Mouse (Mus musculus) myocyte (in vitro differentiated cells): ENCODE results near the gene Prnd. TPM values are rescaled to one million over a fixed set of nuclear protein-coding genes. Genes with fewer than 3 reads are reported as not detected.

Source experiments
- H3K27me3 ChIP-seq: one replicate; pipeline ENCODE4 v1.6.1; 2011; ENCODE audit not compliant: control insufficient read depth, insufficient read depth, insufficient read length
- H3K36me3 ChIP-seq: one replicate; pipeline ENCODE4 v1.6.1; 2011; ENCODE audit not compliant: control insufficient read depth, insufficient read depth
- H3K4me2 ChIP-seq: one replicate; pipeline ENCODE4 v1.6.1; 2011; ENCODE audit warnings: low read depth, control low read depth
- H3K4me3 ChIP-seq: one replicate; pipeline ENCODE4 v1.5.1; 2011; ENCODE audit warnings: mild to moderate bottlenecking, control low read depth, moderate library complexity
- H3K79me2 ChIP-seq: one replicate; pipeline ENCODE4 v1.6.1; 2011; ENCODE audit not compliant: control insufficient read depth, insufficient read depth
- H3ac ChIP-seq: one replicate; pipeline ENCODE4 v1.6.1; 2011; ENCODE audit not compliant: control insufficient read depth, insufficient read length
- CEBPB ChIP-seq: IDR thresholded peaks from 2 replicates; pipeline ENCODE4 v1.6.1; 2011; ENCODE audit warnings: mild to moderate bottlenecking, moderate library complexity; ENCODE audit not compliant: poor library complexity, insufficient read depth, severe bottlenecking
- E2F4 ChIP-seq: IDR thresholded peaks from one replicate; pipeline ENCODE4 v1.6.1; 2011; ENCODE audit warnings: mild to moderate bottlenecking, control low read depth, moderate library complexity; ENCODE audit not compliant: insufficient read depth
- MAX ChIP-seq: IDR thresholded peaks from one replicate; pipeline ENCODE4 v1.6.1; 2011; ENCODE audit warnings: low read depth, mild to moderate bottlenecking, control low read depth
- MYOD1 ChIP-seq, 3 experiments: IDR thresholded peaks; one replicate each; pipeline ENCODE4 v1.6.1; 2011; ENCODE audit warnings: control low read depth in 2 of 3, low read depth in 2 of 3, mild to moderate bottlenecking in 2 of 3, moderate library complexity in 1 of 3; ENCODE audit not compliant: insufficient read length in 2 of 3, control insufficient read depth in 1 of 3
- MYOG ChIP-seq, 3 experiments: IDR thresholded peaks; one replicate each; pipeline ENCODE4 v1.6.1; 2011; ENCODE audit warnings: control low read depth in 2 of 3, low read depth in 2 of 3, mild to moderate bottlenecking in 2 of 3; ENCODE audit not compliant: insufficient read length in 2 of 3, control insufficient read depth in 1 of 3, insufficient read depth in 1 of 3
- POLR2A ChIP-seq: IDR thresholded peaks from one replicate; pipeline ENCODE4 v1.6.1; 2011; ENCODE audit warnings: low read depth, mild to moderate bottlenecking, control low read depth, moderate library complexity; ENCODE audit not compliant: insufficient read length
- POLR2AphosphoS2 ChIP-seq: IDR thresholded peaks from one replicate; pipeline ENCODE4 v1.6.1; 2011; ENCODE audit warnings: low read depth, control low read depth; ENCODE audit not compliant: insufficient read length
- REST ChIP-seq: IDR thresholded peaks from one replicate; pipeline ENCODE4 v1.6.1; 2011; ENCODE audit warnings: mild to moderate bottlenecking, control low read depth, moderate library complexity; ENCODE audit not compliant: insufficient read depth, insufficient read length
- SRF ChIP-seq: IDR thresholded peaks from one replicate; pipeline ENCODE4 v1.6.1; 2011; ENCODE audit warnings: low read depth; ENCODE audit not compliant: control insufficient read depth, insufficient read length
- TCF12 ChIP-seq: IDR thresholded peaks from one replicate; pipeline ENCODE4 v1.6.1; 2011; ENCODE audit warnings: mild to moderate bottlenecking, control low read depth; ENCODE audit not compliant: poor library complexity, insufficient read depth, severe bottlenecking
- TCF3 ChIP-seq: IDR thresholded peaks from one replicate; pipeline ENCODE4 v1.6.1; 2011; ENCODE audit warnings: low read depth, control low read depth; ENCODE audit not compliant: insufficient read length
- USF1 ChIP-seq: IDR thresholded peaks from one replicate; pipeline ENCODE4 v1.6.1; 2011; ENCODE audit warnings: low read depth, mild to moderate bottlenecking, control low read depth, moderate library complexity
- polyA plus RNA-seq: library from polyadenylated mRNA; unstranded; fragments of >200 nt; fragmentation: generic; extraction: Trizol; gene quantifications from one replicate; pipeline ENCODE4 v1.2.1, GENCODE M21; 2012; ENCODE audit warnings: missing spikeins

The Prnd gene
- not detected for polyA plus RNA-seq

DNA sequence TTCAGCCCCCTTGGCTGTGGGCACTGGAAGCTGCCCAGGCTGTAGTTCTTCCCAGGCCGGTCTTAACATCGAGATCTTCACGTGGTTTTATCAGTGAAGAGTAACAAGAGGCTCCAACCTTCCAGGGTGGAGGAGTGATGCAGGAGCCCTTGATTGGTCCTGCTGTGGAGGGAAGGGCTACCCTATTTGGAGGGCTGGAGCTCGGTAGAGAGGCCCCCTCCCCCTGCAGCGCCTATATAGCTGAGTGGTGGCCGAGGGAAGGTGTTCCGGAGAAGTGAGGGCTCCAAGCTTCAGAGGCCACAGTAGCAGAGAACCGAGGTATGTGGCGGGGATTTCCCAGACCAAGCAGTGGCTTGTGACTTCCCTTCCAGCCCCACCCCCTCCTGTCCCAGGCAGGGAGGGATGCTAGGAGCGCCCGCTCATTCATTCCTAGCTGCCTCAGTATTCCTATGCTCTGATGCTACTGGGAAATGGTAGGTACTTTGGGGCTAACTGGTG is at the start of gene Prnd:
Gene Prnd (plus strand): TSS at position 264 of the 498 bp plus-strand sequence.
- Histone ChIP-seq H3K27me3 (no peaks in the 10 kb centered on the region), H3ac (no peak within 1 kb of the TSS), H3K79me2 (no peaks in the 10 kb centered on the region), H3K4me3 (no peak within 1 kb of the TSS), H3K36me3 (no peaks in the 10 kb centered on the region), H3K4me2 (no peak within 1 kb of the TSS)
- no peak for TF ChIP-seq CEBPB
- TF ChIP-seq TCF3 = no peak
- no peak for TF ChIP-seq TCF12

DNA sequence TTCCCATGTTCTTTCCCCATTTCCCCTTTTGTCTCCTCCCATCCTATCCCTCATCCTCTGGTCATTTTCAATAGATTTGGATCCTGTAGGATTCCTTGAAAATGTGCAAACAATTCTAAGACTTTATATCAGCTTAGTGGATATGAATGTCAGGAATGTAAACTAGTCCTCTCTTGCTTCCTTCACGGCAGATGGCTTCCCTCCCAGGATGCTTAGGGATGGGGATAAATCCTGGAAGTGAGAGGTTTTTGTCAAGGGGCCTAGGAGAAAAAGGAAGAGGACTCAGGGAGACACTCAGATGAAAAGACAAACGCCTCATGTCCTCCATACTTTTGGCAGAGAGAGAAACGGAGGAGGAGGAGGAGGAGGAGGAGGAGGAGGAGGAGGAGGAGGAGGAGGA is 48.2 kb upstream of the Prnd start:
- Histone ChIP-seq H3K27me3 (no peaks in the 10 kb centered on the region), H3K36me3 (no peaks in the 10 kb centered on the region), H3K4me3 (no peak overlapping the region), H3K79me2 (no peaks in the 10 kb centered on the region), H3ac (no peak overlapping the region), H3K4me2 (peak overlapping the region; percentile 70)
- TF ChIP-seq CEBPB (no peak), TCF12 (no peak), USF1 (no peak), POLR2A (no peak), SRF (no peak), TCF3 (no peak), MYOD1 (IDR thresholded peaks at IDR 0.05; ENCODE audit: control insufficient read depth in 1 of 3, insufficient read length in 2 of 3, low read depth in 2 of 3) (no peak), MYOG (IDR thresholded peaks at IDR 0.05; ENCODE audit: control insufficient read depth in 1 of 3, insufficient read depth in 1 of 3, insufficient read length in 2 of 3, low read depth in 2 of 3) (no peak), POLR2AphosphoS2 (no peak), REST (no peak), MAX (no peak)

DNA sequence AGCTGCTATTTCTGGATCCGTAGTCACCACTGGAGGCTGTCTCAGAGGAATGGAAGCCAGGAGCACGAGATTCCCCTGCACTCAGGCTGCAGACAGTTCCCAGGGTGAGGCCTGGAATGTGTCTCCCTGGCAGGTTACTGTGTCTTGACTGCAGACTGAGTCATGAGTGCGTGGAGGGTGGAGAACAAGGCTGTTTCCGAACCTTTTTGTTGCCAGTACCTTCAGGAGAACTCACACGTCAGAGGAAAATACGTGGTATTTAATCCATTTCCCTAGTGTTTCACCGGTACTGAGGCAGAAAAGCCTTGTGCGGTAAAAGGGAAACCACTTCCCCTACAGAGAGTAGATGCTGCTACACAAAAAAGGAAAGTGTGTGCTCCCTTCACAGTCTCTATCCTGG is 47.8 kb upstream of the Prnd start:
- Histone ChIP-seq H3ac (no peak overlapping the region), H3K4me2 (peak overlapping the region; percentile 70), H3K27me3 (no peaks in the 10 kb centered on the region), H3K79me2 (no peaks in the 10 kb centered on the region), H3K4me3 (no peak overlapping the region), H3K36me3 (no peaks in the 10 kb centered on the region)
- TF ChIP-seq MYOD1 (IDR thresholded peaks at IDR 0.05; ENCODE audit: control insufficient read depth in 1 of 3, insufficient read length in 2 of 3, low read depth in 2 of 3) (peak in 1 of 3 experiments; percentile 60), TCF3 (no peak), POLR2A (no peak), CEBPB (no peak), MYOG (IDR thresholded peaks at IDR 0.05; ENCODE audit: control insufficient read depth in 1 of 3, insufficient read depth in 1 of 3, insufficient read length in 2 of 3, low read depth in 2 of 3) (peak in 1 of 3 experiments; percentile 66), USF1 (no peak), POLR2AphosphoS2 (no peak), MAX (no peak), TCF12 (no peak), E2F4 (no peak), REST (no peak), SRF (no peak)

DNA sequence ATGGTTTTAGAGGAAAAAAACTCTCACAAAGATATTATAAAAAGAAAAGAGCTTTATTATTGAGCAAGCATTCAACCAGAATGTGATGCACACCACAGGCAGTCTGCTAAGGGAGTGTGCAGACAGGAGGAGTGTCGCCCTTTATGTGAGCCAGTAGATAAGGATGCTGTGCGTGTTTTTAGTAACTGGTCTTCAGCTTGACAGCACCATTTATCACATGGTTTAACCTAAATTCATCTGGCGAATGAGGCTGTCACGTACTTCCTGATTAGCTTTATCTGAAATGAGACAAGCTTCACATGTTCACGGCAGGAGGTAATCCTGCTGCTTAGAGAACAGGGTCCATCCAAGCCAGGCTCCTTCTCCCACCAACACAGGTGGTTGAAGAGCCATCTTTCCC is 45.6 kb upstream of the Prnd start:
- Histone ChIP-seq H3K27me3 (no peaks in the 10 kb centered on the region), H3K36me3 (no peaks in the 10 kb centered on the region), H3K4me3 (no peak overlapping the region), H3K4me2 (no peak overlapping the region), H3K79me2 (peaks cover 2% of the 10 kb centered on the region), H3ac (no peak overlapping the region)
- TF ChIP-seq CEBPB (no peak), MYOG (IDR thresholded peaks at IDR 0.05; ENCODE audit: control insufficient read depth in 1 of 3, insufficient read depth in 1 of 3, insufficient read length in 2 of 3, low read depth in 2 of 3) (no peak), MAX (no peak), USF1 (no peak), SRF (no peak), REST (no peak)

DNA sequence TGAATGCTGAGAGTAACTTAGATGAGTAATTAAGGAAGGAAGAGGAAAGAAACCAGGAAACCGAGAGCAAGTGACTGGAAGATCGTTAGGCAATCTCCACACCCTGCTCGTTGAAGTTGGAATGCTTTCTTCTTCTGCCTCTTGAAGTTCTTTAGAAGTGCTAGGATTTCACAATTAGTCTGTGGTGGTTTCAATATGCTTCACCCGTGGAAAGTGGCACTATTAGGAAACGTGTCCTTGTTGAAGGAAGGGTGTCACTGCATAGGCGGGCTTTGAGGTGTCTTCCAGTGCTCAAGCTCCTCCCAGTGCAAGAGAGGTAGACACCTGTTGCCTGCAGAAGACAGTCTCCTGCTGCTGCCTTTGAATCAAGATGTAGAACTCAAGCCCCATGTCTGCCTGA is 44.9 kb upstream of the Prnd start:
- Histone ChIP-seq H3K27me3 (no peaks in the 10 kb centered on the region), H3K79me2 (peaks cover 9% of the 10 kb centered on the region), H3K36me3 (no peaks in the 10 kb centered on the region), H3K4me3 (no peak overlapping the region), H3ac (no peak overlapping the region), H3K4me2 (no peak overlapping the region)
- TF ChIP-seq CEBPB (no peak), E2F4 (no peak), SRF (no peak), USF1 (no peak)
